Mouse (Mus musculus) lung, adult 2 months (tissue): ENCODE data around the gene Tph1. TPM values are rescaled to one million over a fixed set of nuclear protein-coding genes. Genes with fewer than 3 reads are reported as not detected.

Experiments
- DNase-seq: peaks from one replicate; pipeline ENCODE4 v3.0.0; 2022
- H3K4me1 ChIP-seq: fragments of 200-500 bp; 2 replicates; pipeline ENCODE4 v1.6.1; 2011; ENCODE audit warnings: low read length; ENCODE audit not compliant: control insufficient read depth, insufficient read depth
- H3K4me3 ChIP-seq: fragments of 200-500 bp; replicated peaks from 2 replicates; pipeline ENCODE3; 2011; ENCODE audit warnings: low read depth, mild to moderate bottlenecking, control low read depth, low read length; ENCODE audit errors: extremely low read depth
- CTCF ChIP-seq: fragments of 200-500 bp; IDR thresholded peaks from 2 replicates; pipeline ENCODE4 v1.5.1; 2011; ENCODE audit warnings: mild to moderate bottlenecking, low read length, control low read depth; ENCODE audit not compliant: insufficient read depth
- POLR2A ChIP-seq: fragments of 200-500 bp; IDR thresholded peaks from 2 replicates; pipeline ENCODE4 v1.6.1; 2011; ENCODE audit warnings: low read depth, mild to moderate bottlenecking, control low read depth, low read length, borderline replicate concordance; ENCODE audit errors: extremely low read depth
- WGBS: fragments of 180-500 bp; shearing (Covaris S2); methylation state at CpG from one replicate; pipeline ENCODE4 v1.1.7; 2018; 5-methylcytosine and 5-hydroxymethylcytosine counted together
- polyA plus RNA-seq: library from polyadenylated mRNA; depleted of rRNA; stranded (reverse); fragments of >200 nt; gene quantifications from 2 replicates; pipeline ENCODE4 v1.2.3, GENCODE M21; 2012; rRNA removed

Gene Tph1
- polyA plus RNA-seq, 1 experiment: not detected

DNA sequence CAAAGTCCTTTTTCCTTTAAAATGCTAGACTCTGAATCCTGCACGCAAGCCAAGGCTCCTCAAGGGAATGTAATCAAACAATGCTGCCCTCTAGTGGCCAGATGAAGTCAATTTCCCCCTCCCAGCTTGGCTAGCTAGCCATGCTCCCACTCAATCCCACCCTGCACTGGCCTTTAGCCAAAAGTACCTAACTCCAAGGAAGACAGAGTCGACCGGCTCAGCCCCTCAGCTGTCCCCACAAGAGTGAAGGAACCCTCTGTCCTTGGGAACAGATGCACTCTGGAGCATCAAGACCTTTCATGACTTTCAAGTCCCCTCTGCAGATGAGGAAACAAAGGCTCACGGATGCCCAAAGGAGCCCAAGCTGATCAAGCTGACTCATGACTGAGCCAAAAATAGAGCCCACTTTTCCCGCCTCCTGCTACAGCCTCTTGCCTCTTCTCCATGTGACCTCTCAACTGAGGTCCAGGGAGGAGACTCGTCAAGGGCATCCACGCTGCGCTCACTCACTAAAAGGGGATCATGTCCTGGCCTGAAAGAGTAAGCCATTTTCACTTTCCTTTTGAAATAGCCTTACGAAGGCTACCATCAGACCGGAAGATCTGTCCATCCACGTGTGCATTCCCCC, 64.8 kb downstream of the Tph1 start:
- TF ChIP-seq POLR2A: no peak
- peak; percentile 70 for TF ChIP-seq CTCF
- DNase-seq: peak; percentile 31
- no peak overlapping the region for H3K4me3 ChIP-seq
- 0 out of 2 replicates have a peak, but pooled peaks cover 3% of the 10 kb centered on the region for H3K4me1 ChIP-seq
- 50% methylated on average over 11 of the region's 11 CpGs for WGBS

DNA sequence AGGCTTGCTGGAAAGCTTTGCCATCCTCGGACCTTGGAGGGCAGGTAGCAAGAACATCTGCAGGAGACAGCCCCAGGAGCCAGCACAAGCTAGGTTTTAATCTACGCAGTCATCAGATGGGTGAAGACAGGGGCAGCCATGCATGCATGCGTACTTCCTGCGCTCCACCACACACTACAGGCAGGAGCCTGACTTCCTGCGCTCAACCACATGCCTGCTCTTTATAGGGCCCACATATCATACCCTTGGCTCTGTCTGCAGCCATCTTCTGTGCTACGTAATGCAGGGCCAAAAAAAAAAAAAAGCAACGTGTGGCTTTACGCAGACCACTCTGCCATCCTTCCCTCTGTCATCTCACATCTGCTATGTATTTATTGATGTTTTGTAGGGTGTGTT, 65.3 kb downstream of the Tph1 start:
- no peak for TF ChIP-seq POLR2A
- WGBS: 60% methylated on average over 8 of the region's 8 CpGs
- H3K4me3 ChIP-seq: no peak overlapping the region
- no peaks in the 10 kb centered on the region for H3K4me1 ChIP-seq
- no peak for DNase-seq

DNA sequence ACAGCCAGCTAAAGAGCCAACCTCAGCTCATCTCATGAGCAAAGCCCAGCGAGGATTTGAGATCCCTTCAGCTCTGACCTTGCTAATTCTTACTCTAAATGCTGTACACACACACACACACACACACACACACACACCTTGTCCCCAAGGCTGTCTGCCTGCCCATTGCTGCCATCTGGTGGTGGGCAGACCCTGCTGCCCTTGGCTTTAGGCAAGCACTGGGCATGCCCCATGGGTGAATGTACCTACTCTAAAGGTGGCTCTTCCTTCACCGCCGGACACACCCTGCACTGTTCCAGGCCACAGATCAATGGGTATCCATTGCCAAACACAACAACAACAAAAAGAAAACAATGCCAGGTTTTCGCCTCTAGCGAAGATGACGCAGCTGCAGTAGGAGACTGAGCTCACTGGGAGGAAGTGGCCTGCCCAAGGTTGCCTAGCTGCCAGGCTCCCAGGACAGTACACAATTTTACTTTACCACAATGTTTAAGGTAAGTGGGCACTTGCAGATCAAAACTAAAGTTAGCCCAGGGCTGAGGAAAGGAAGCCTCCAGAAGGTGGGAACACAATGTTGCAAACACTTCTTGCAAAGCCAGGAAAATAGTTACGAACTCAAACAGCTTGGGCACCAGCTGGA, 65.8 kb downstream of the Tph1 start:
- peak; percentile 75 for TF ChIP-seq CTCF
- no peak for TF ChIP-seq POLR2A
- WGBS: 78% methylated on average over 7 of the region's 7 CpGs
- peak; percentile 56 for DNase-seq
- H3K4me1 ChIP-seq: no peaks in the 10 kb centered on the region
- no peak overlapping the region for H3K4me3 ChIP-seq

DNA sequence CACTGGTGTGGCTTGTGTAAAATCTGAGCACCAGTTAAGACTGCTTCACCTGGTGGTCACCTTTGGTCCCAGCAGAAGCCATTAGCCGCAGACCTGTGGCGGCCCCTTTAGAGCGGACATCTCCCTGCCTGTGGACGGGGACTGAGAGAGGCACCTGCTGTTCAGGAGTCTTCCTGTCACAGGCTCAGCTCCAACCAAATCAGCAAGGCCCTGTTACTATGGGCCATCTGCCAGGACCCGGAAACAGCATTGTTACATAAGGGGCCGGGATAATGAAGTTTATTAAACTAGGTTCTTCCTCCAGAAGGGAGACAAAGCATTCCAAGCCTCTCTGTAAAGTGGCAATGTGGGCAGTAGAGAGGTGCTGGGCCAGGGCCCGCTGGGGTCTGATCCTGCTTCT, 69.3 kb downstream of the Tph1 start:
- DNase-seq: no peak
- no peaks in the 10 kb centered on the region for H3K4me1 ChIP-seq
- 68% methylated on average over 7 of the region's 7 CpGs for WGBS
- H3K4me3 ChIP-seq: no peak overlapping the region
- TF ChIP-seq POLR2A (no peak), CTCF (no peak)

DNA sequence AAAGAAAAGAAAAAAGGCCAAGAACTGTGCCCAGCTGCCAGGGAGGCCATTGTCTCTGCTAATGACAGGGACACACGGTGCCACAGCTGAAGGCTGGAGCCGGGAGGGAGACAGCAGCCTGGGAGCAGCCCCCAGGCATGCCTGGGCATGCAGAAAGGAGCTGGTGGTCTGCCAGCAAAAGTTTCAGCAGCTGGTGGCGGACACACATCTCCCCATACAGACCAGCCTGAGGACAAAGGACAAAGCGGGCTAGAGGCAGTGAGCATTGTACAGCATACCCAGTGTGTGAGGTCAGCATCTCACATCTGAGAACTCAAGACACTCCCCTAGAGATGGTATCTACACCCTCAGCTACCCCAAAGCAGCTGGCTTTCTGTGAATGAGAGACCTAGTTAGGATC, 70.3 kb downstream of the Tph1 start:
- WGBS: 45% methylated on average over 4 of the region's 4 CpGs
- Histone ChIP-seq H3K4me1 (no peaks in the 10 kb centered on the region), H3K4me3 (no peak overlapping the region)
- no peak for DNase-seq
- TF ChIP-seq CTCF: no peak
- no peak for TF ChIP-seq POLR2A

DNA sequence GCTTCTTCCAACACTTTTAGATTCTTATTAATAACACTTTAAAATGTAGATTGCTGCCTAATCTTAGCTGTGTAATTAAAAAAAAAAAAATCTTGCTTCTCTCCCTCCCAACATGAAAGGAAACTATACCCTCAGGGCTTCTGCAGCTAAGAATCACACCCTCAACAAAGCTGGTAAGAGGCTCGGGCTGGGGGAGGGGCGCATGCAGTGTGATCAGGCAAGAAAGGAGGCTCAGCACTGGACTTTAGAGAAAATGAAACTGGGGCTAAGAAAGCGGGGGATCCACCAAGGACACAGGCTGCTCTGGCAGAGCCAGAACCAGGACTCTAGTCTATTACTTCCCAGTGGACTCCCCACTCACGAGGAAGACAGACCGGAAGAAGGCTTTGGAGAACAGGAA, 71.2 kb downstream of the Tph1 start:
- WGBS: 74% methylated on average over 5 of the region's 5 CpGs
- no peak for DNase-seq

DNA sequence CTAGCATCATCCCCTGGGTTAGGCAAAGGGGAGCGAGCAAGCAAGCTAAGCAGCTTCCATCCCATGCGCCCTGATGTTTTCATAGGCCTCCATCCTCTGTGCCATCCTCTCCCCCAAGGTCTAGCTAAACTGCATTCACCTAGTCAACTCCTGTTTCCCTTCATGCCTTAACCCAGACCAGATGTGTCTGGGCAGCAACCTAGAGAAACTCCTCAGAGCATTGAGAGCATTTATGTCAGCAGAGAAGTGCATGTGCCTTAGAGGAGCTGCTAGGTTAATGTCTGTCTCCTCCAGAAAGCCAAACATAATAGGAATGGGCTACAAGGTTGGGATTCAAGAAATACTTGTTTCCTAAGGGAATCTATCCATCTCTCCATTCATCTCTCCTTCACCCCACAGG, 75.3 kb downstream of the Tph1 start:
- no peak for TF ChIP-seq CTCF
- no peak for TF ChIP-seq POLR2A
- WGBS: 96% methylated on average over 2 of the region's 2 CpGs
- H3K4me3 ChIP-seq: no peak overlapping the region
- H3K4me1 ChIP-seq: no peaks in the 10 kb centered on the region
- DNase-seq: no peak

More for the DNA sequence above, 71.2 kb downstream of the Tph1 start:
- H3K4me1 ChIP-seq: no peaks in the 10 kb centered on the region
- no peak overlapping the region for H3K4me3 ChIP-seq
- no peak for TF ChIP-seq CTCF
- TF ChIP-seq POLR2A: no peak

Other genes starting within 250 kb of the Tph1 start
- gene Sergef, start 32.7 kb downstream of the Tph1 start, polyA plus RNA-seq: 7.2 and 9.5 TPM in 2 replicates
- gene Saal1, start 38.1 kb upstream of the Tph1 start, polyA plus RNA-seq: 4.5 and 4.9 TPM in 2 replicates
- 0.97 and 1.4 TPM in 2 replicates for gene Saa3, start 43.2 kb upstream of the Tph1 start, polyA plus RNA-seq
- 0.05 and 0.07 TPM in 2 replicates for gene Saa4, start 60.1 kb upstream of the Tph1 start, polyA plus RNA-seq
- gene Saa1, start 70.4 kb upstream of the Tph1 start, polyA plus RNA-seq: 2.4 TPM in 1 of 2 replicates, not detected in the other
- gene Saa2, start 79.3 kb upstream of the Tph1 start, polyA plus RNA-seq: not detected in 2 replicates
- 12.3 and 15.4 TPM in 2 replicates for gene Hps5, start 123.5 kb upstream of the Tph1 start, polyA plus RNA-seq
- 6.7 and 7.4 TPM in 2 replicates for gene Gtf2h1, start 123.6 kb upstream of the Tph1 start, polyA plus RNA-seq
- 223 and 371 TPM in 2 replicates for gene Ldha, start 168.9 kb upstream of the Tph1 start, polyA plus RNA-seq
- gene Ldhc, start 188.7 kb upstream of the Tph1 start, polyA plus RNA-seq: not detected in 2 replicates
- 57.3 and 75.1 TPM in 2 replicates for gene Tsg101, start 247.4 kb upstream of the Tph1 start, polyA plus RNA-seq